Mouse (Mus musculus): ENCODE results near the gene Mepce. TPM values are rescaled to one million over a fixed set of nuclear protein-coding genes. Genes with fewer than 3 reads are reported as not detected.

Gene Mepce
- polyA plus RNA-seq, 1 experiment: 35.4 TPM

DNA sequence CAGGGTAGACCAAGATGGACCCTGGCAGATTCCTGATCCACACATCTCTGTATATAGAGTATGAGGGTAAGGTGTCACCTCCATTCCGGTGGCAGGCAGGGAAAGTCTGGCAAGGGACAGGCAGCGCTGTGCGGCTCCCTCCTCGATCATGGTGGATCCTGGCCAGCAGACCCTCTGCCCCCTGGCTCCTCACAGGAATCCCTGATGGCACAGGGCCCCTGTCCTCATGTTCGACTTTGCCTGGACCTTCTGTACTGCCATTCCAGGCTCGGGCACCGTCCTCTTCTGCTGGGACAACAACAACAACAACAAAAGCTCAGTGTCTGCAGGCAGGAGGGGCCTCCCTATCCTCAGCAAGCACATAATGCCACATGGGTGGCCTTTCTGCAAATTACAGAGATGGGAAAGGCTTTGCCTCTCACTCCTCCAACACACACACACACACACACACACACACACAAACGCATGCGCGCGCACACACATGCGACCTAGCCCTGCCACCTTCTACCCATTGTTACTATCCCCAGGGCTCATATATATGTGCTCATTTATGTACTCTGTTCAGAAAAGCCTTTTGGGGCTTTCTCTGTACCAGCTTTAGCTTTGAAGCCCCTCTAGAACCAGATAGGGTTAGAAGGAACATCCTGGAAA is 53.7 kb downstream of the Mepce start:
- TF ChIP-seq POLR2A (IDR thresholded peaks at IDR 0.05; ENCODE audit: borderline replicate concordance, low read depth, low read length) (no peak), CTCF (IDR thresholded peaks at IDR 0.05; ENCODE audit: low read depth, low read length) (no peak)
- H3K27ac ChIP-seq (ENCODE audit: insufficient read depth, low read depth, low read length): no peak overlapping the region
- H3K4me3 ChIP-seq (ENCODE audit: insufficient read depth, low read length): no peak overlapping the region
- peaks cover 9% of the 10 kb centered on the region; the same call in 1 of the 2 replicates for H3K4me1 ChIP-seq (ENCODE audit: control insufficient read depth, insufficient read depth, low read length)

Other genes with a start within 250 kb of the Mepce start
- not detected in 2 replicates for gene Actl6b, start 234.1 kb downstream of the Mepce start, polyA plus RNA-seq (2012; ENCODE audit: insufficient read depth, insufficient read length, missing spikeins)
- 1.7 TPM in 1 of 2 replicates, not detected in the other for gene Tfr2, start 217.8 kb downstream of the Mepce start, polyA plus RNA-seq (2012; ENCODE audit: insufficient read depth, insufficient read length, missing spikeins)
- 64.0 and 69.9 TPM in 2 replicates for gene Mospd3, start 186.6 kb downstream of the Mepce start, polyA plus RNA-seq (2012; ENCODE audit: insufficient read depth, insufficient read length, missing spikeins)
- gene Pcolce, start 173.9 kb downstream of the Mepce start, polyA plus RNA-seq (2012; ENCODE audit: insufficient read depth, insufficient read length, missing spikeins): 3.2 and 5.0 TPM in 2 replicates
- not detected in 2 replicates for gene Fbxo24, start 158.7 kb downstream of the Mepce start, polyA plus RNA-seq (2012; ENCODE audit: insufficient read depth, insufficient read length, missing spikeins)
- 209 and 221 TPM in 2 replicates for gene Lrch4, start 158.5 kb downstream of the Mepce start, polyA plus RNA-seq (2012; ENCODE audit: insufficient read depth, insufficient read length, missing spikeins)
- 37.5 and 42.1 TPM in 2 replicates for gene Gm20605, start 158.5 kb downstream of the Mepce start, polyA plus RNA-seq (2012; ENCODE audit: insufficient read depth, insufficient read length, missing spikeins)
- gene Sap25, start 146.3 kb downstream of the Mepce start, polyA plus RNA-seq (2012; ENCODE audit: insufficient read depth, insufficient read length, missing spikeins): 107 and 128 TPM in 2 replicates
- gene Irs3, start 141.9 kb downstream of the Mepce start, polyA plus RNA-seq (2012; ENCODE audit: insufficient read depth, insufficient read length, missing spikeins): not detected in 2 replicates
- gene Agfg2, start 102.9 kb downstream of the Mepce start, polyA plus RNA-seq (2012; ENCODE audit: insufficient read depth, insufficient read length, missing spikeins): 18.1 and 22.5 TPM in 2 replicates
- 1.5 and 1.9 TPM in 2 replicates for gene Nyap1, start 46.0 kb downstream of the Mepce start, polyA plus RNA-seq (2012; ENCODE audit: insufficient read depth, insufficient read length, missing spikeins)
- 179 and 198 TPM in 2 replicates for gene Tsc22d4, start 41.9 kb downstream of the Mepce start, polyA plus RNA-seq (2012; ENCODE audit: insufficient read depth, insufficient read length, missing spikeins)
- 28.3 and 36.2 TPM in 2 replicates for gene Ppp1r35, start 8.8 kb downstream of the Mepce start, polyA plus RNA-seq (2012; ENCODE audit: insufficient read depth, insufficient read length, missing spikeins)
- gene Zcwpw1, start 143 bp upstream of the Mepce start, polyA plus RNA-seq (2012; ENCODE audit: insufficient read depth, insufficient read length, missing spikeins): 6.1 TPM in 2 replicates
- gene Pilra, start 48.6 kb upstream of the Mepce start, polyA plus RNA-seq (2012; ENCODE audit: insufficient read depth, insufficient read length, missing spikeins): 15.5 and 16.8 TPM in 2 replicates
- 15.2 and 19.7 TPM in 2 replicates for gene Pilrb1, start 70.5 kb upstream of the Mepce start, polyA plus RNA-seq (2012; ENCODE audit: insufficient read depth, insufficient read length, missing spikeins)
- 37.4 and 42.3 TPM in 2 replicates for gene Pilrb2, start 84.2 kb upstream of the Mepce start, polyA plus RNA-seq (2012; ENCODE audit: insufficient read depth, insufficient read length, missing spikeins)
- gene Cyp3a13, start 134.0 kb upstream of the Mepce start, polyA plus RNA-seq (2012; ENCODE audit: insufficient read depth, insufficient read length, missing spikeins): not detected in 2 replicates
- gene Gjc3, start 175.4 kb upstream of the Mepce start, polyA plus RNA-seq (2012; ENCODE audit: insufficient read depth, insufficient read length, missing spikeins): not detected in 2 replicates
- gene Azgp1, start 193.9 kb upstream of the Mepce start, polyA plus RNA-seq (2012; ENCODE audit: insufficient read depth, insufficient read length, missing spikeins): not detected in 2 replicates
- gene Smok3a, start 233.6 kb upstream of the Mepce start, polyA plus RNA-seq (2012; ENCODE audit: insufficient read depth, insufficient read length, missing spikeins): not detected in 2 replicates
- not detected in 2 replicates for gene Smok3b, start 233.8 kb upstream of the Mepce start, polyA plus RNA-seq (2012; ENCODE audit: insufficient read depth, insufficient read length, missing spikeins)